Mouse (Mus musculus) layer of hippocampus, postnatal 14 days (tissue): Measurements from ENCODE around the gene Amacr. TPM values are rescaled to one million over a fixed set of nuclear protein-coding genes. Genes with fewer than 3 reads are reported as not detected.
A peak's percentile ranks its signal among the peaks of the same experiment; 100 is the strongest.
"Not testable (repeated sequence)": the region's sequence is repeated elsewhere in the genome, so short reads cannot be mapped to it uniquely, and the experiment has no call there.

Experiments
- DNase-seq, 2 experiments: peaks; one replicate each; pipeline ENCODE4 v3.0.0; 2021 to 2022; ENCODE audit warnings: low spot score in 2 of 2, mixed read lengths in 1 of 2
- total RNA-seq, 2 experiments: library from RNA; stranded (reverse); gene quantifications; 2 replicates each; pipeline ENCODE4 v1.2.3; 2021

Amacr gene
- total RNA-seq, 2 experiments from 2014 or later = 8.5 to 9.4 TPM

DNA sequence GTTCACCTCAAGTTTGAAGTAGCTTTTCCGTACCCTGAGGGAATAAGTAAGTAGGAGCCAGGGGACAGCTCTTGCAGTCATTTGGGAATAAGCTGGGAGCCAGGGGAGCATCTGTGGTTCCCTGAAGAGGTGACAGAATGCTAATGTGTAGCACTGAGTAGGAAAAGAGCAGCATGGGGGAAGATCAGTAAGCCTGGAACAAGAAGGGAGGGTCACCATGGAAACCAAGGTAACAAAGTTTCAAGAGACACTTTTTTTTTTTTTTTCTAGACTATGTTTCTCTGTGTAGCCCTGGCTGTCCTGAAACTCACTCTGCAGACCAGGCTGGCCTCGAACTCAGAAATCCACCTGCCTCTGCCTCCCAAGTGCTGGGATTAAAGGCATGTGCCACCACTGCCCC, 4.9 kb downstream of the Amacr start:
- not testable (repeated sequence) for DNase-seq

DNA sequence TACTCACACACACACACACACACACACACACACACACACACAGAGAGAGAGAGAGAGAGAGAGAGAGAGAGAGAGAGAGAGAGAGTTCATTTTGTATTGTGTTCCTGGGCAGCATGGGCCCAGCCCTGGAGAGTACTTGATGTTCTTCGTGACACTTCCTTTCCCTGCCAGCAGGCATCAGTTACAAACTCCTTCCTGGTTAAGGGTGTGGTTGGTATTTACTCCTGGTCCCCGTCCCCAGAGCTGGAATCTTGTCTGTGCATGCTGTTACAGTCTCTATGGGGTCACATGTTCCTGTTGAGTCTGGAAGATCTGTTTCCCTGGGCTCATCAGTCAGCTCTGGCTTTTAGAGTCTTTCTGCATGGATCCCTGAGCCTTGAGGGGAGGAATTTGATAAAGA, 8.9 kb downstream of the Amacr start:
- no peak for DNase-seq

DNA sequence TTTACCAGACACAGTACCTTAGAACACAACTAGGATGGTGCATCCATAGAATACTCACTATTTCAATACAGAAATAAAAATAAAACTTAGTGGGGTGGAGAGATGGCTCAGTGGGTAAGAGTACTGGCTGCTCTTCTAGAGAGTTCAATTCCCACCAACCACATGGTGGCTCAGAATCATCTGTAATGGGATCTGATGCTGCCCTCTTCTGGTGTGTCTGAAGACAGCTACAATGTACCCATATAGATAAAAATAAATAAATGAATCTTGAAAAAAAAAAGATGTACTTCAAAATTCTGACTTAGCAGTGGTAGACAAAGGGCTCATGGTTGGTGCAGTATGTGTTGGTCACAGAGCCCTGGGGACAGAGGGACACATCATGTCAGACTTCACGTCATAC, 10.0 kb downstream of the Amacr start:
- DNase-seq = no peak

DNA sequence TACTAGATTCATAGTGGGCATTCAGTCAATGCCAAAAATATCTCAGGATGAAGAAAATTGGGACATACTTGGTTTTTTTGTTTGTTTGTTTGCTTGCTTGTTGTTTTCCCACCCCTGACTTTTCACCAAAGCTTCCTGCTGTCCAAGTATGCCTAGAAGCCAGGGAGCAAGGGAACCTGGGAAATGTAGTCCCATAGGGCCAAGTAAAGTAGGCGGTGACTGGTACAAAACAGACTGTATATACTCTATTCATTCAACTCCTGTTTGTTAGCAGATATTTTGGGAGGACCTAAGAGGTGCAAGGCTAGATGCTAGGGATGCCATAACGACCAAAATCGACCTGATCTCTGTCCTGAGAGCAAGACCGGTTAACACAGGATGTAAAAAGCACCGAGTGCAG, 18.3 kb downstream of the Amacr start:
- DNase-seq = no peak

DNA sequence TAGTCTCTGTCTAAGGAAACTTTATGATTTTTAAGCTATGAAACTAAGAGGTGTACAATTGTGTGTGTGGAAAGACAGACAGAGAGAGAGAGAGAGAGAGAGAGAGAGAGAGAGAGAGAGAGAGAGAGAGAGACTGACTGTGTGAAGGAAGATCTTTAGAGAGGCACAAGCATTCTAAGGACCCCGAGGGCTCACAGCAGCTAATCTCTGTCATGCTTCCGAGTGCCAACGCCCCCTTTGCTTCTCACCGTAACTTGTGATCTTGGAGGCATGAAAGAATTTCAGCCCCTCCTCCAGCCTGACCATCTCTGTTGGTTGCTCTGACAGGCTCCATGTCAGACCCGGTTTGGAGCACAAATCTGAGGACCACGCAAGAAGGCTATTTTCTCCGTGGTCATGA, 18.9 kb downstream of the Amacr start, which contains the start of gene Slc45a2:
Slc45a2 (plus strand) TSS at position 301 of the 400 bp plus-strand sequence.
- DNase-seq = no peak

DNA sequence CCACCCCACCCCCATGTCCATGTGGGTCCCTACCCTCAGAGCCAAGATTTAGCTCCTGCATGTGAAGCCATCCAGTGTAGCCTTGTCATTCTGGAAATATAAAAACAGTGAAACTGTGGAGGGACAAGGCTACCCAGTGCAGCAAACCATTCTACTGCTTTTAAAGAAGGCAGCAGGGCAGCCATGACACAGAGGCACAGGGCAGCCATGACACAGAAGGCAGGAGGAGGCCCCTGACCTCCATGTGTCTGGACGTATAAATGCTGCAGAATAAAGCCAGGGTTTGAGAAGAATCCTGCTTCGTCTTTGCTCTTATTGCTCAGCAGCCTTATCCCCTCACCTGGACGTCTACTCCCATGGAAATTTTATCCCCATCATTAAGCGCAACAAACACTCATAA, 22.2 kb downstream of the Amacr start:
- DNase-seq = no peak

DNA sequence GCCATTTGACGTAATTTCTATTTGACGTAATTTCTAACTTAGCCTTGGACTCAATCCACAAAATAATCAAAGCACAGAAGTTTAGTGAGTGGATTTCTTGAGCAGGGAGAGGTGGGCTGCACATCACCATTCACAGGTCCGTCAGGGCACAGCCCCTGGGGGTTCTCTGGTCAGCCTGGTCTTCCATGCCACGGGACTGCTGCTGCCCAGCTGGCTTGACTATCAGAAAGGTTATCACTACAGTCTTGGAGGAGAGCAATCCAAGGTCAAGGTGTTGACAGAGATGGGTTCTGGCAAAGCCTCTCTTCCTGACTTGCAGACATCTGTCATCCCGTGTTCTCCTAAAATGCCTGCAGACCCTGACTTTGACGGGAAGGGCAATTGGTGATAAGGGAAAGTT, 23.1 kb downstream of the Amacr start:
- no peak for DNase-seq

DNA sequence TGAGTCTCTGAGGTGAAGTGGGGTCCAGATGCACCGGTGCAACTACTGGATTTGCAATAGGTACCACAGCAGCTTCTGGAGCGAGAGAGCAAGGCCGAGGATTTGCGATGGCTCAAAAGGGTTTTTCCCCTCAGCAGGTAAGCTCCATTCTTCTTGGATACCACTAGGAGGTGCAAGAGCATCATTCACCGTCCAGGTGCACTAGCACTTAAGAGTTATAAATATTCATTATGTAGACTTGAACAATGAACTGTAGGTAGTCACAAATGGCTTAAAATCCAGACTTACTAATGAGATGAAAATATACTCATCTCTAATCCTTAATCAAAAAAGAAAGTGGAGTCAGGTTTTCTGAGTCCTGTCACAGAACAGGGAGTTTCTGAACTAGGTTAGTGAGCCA, 27.2 kb downstream of the Amacr start:
- DNase-seq = no peak

DNA sequence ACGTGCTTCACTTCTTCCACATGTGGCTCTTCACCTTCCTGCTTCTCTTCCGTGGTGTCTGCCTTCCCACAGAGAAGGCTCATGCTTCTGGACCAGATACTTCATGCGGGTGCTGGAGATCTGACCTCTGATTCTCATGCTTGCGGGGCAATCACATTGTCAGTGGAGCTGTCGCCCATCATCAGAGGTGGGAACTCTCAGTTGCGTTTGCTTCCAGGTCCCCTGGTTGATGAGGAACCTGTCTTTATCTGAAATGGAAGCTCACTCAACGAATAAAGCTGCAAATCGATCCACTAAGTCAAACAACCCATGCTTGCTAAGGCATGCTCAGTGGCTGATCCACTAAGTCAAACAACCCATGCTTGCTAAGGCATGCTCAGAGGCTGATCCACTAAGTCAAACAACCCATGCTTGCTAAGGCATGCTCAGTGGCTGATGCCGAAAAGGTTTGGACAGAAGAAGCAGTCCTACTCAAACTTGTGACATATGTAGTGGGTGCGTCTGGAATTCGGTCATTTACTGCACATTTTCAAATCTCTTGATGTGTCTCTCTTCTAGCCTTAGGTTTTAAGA, 29.5 kb downstream of the Amacr start:
- DNase-seq = no peak

DNA sequence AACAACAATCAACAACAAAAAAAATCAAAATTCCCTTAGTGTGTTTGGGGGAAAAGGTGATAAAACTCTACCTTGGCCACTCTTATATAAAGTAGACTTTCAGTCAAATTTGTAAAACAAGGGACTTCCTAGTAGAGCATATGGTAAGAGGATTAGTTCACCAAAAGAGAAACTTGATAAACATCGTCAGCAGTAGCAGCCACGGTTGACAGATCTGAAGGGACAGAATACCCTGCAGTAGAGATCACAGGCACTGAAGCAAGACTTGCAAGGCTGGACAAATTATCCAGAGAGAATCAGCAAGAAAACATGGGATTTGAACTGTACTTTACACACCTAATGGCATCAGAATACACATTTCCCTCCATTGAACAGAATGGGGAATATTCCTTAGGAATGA, 33.4 kb downstream of the Amacr start:
- no peak for DNase-seq

DNA sequence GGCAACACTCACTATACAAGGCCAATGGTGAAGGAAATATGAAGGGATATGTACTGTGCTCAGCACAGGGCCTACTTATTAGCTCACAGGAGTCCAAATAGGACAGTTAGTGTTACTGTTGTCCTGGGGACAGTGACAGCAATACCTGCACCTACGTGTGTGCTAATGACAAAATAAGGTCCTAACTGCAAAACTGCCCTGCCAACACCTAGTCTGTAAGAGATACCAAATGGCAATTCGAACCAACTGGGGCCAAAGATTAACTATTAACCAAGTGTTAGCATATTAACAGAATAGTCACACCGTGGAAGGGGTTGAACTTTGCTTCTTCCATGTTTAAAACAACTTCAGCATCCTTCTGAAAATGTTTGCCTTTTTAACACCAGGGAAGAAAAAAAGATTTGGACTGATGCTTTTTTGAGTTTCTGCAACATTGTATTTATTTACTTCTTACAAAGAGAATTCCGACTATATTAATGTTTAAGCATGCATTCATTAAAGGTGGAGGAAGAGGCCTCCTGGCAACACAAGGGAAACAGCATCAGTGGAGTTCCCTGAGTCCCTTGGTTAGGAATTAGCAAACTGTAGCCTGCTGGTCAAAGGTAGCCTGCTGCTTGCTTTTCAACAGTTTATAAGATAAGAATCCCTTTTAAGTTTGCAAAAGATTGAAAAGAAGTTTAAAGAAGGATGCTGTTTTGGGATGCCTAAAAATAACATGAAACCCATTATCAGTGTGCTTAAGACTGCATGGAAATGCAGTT, 45.4 kb downstream of the Amacr start:
- DNase-seq = no peak

DNA sequence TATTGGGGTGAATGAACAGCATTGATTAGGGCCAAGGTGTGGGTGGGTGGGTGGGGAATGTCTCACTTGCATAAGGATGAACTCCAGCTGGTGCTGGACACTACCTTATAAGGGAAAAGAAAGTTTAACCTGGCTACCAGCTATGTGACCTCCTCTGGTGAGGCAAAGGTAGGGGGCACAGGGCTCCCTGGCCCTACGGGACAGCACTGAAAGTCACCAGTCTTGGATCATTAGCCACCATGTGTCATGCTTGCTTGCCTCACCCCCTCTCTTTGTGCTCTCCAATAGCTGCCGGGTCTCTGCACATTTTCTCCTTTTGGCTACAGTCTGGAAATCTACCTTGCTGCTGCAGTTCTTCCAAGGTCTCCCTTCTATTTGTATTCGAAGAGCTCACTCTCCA, 48.6 kb downstream of the Amacr start:
- no peak for DNase-seq

DNA sequence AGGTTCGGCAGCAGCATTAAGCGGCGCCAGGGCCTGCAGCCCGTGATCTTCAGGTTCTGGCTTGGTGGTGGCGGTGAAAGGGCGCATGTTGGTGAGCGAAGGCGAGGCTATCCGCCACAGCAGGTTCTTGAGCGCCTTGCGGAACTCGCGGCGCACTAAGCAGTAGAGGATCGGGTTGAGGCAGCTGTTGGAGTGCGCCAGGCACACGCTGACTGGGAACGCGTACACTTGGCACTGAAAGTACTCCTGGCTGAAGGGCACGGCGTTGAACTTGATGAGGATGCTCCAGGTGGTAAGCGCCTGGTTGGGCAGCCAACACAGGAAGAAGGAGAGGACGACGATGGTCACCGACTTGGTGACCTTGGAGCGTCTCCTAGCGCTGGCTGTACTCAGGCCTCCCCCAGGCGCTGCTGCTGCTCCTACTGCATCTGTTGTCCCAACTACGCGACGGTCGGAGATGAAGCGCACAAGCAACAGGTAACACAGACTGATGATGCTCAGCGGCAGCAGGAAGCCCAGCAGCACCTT, 54.5 kb downstream of the Amacr start:
- no peak for DNase-seq

DNA sequence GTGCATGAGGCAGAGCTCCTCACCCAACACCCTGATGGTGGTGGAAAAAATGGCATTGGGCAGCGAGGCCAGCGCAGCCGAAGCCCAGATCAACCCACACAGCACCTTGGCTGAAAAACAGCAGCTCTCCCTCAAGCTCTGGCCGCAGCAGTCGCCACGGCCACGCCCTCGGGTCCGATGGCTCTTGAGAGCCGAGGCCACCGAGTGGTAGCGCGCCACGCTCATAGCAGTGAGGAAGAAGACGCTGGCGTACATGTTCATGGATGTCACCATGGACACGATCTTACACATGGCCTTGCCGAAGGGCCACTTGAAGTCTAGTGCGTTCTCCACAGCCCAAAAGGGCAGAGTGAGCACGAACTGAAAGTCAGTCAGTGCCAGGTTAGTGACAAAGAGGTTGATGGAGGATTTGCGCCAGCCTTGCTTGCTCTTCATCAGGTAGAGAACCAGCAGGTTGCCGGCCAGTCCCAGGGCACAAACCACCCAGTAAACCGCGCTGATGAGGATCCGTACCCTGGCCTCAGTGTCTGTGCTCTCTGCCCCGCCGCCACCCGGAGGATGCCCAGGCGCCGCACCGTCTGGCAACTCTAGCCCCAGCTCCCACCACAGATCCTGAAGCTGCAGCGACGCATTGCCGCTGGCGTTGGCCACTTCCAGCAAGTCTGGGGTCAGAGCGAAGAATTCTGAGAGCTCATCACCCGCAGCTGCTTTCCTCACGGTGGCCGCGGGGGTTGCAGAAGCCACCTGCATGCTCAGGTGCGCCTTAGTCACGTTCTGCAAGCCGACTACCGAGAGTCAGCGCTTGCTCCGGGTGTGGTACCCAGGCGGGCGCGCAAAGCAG, 55.2 kb downstream of the Amacr start:
- no peak for DNase-seq

DNA sequence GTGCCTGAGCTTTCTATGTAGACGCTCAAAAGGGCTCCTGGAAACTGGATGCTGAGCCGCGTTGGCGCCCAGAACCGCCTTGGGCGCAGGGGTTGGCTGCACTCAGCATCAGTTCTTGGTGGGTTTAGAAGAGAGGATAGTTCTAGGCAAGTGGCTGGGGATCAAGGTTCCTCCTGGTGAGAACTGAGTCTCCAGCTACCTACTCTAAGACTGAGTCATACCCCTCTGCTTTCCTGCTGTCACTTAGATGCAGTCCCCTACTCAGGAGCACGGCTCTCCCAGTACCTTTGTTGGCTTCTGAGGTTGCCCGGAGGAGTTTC, 55.8 kb downstream of the Amacr start:
- no peak for DNase-seq

DNA sequence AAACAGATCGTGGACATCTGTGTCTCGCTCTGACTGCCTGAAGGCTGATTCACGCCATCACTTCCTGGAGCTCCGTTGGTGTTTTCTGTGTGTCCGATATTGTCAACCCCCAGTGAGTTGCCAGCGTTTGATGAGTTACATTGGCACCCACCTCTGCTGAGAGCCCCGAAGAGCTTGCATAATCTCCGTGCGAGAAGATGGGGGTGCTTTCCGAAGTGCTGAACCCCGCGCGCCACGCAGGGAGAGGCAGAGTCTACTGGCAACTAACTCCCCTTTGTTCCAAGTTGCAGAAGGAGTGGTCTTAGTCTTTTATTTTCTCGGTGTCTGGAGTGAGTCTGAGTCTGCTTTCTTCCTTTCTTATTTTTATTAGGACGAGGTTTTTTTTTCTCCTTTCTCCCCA, 56.2 kb downstream of the Amacr start, which contains the start of gene Rxfp3:
Rxfp3 (minus strand) TSS at position 281 of the 400 bp plus-strand sequence.
- DNase-seq = no peak

DNA sequence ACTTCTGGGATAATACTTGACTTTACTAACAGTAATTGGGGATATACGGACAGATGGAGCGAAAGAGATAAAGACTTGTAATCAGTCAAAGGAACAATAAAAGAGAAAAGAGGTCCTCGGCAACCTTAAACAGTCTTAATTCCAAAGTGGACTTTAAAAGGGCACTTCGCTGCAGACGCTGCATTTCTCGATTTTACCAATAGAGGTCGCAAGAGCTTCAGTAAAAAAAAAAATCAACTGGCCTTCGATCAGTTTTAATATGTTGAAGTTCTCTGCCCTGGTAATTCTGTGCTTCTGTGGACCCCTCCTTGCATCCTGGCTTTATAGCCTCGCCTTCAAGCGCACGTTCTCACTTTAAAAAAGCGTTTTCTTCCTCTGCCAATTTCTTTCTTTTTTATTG, 56.9 kb downstream of the Amacr start:
- DNase-seq = peak; percentile 34 to 56

DNA sequence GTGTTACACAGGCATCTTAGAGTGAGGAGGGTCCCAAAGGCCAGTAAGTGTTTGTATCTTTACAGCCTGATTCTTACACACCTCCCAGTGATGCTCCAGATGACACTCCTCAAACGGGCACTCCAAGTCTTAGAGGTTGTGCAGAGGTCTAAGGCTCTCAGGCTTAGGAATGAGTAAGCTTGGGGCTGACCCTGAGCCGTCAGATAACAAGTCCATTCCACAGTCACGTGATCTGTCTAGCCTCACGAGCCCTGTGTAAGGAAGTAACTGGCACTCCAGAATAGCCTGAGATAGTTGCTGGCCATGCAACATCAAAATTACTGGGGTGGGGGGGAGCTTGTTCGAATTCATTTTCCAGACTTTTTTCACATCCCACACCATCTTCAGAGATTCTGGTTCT, 58.5 kb downstream of the Amacr start:
- no peak for DNase-seq

DNA sequence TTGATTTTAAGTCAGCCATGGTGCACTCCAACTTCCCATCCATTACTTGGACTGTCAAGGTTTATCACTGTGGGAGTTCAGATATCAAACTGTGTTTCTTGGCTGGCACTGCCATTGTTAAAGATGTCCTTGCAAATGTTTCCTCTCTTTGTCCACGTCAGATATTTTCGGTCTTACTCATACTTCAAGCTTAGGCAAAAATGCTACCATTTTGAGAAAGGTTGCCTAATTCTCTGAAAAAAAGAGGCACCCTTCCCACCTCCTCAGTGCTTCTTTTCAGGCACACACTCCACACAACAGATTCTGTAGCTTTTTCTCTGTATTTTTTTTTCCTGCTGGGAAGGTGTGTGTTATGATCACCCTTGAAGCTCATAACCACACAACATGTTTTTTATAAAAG, 59.7 kb downstream of the Amacr start:
- no peak for DNase-seq

DNA sequence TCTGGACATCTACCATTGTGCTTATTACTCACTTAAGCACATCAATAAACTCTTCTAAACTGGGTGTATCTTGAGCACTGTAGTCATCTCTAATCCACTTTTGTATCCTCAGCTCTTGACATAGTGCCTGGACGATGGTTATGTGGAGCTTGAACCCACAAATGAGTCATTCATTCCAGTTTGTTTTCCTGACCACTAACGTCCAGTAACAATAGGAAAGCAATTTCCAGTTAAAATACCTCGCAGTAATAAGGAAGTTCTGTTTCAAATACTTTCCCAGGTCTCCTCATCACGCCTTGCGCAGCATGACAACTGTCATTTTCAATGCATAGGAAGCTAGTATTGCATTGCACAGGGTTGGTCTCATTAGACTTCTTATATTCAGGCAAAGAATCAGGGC, 61.3 kb downstream of the Amacr start:
- DNase-seq = no peak
